22 mouse cellular contexts compared by ENCODE assay signal in the genomic region with DNA sequence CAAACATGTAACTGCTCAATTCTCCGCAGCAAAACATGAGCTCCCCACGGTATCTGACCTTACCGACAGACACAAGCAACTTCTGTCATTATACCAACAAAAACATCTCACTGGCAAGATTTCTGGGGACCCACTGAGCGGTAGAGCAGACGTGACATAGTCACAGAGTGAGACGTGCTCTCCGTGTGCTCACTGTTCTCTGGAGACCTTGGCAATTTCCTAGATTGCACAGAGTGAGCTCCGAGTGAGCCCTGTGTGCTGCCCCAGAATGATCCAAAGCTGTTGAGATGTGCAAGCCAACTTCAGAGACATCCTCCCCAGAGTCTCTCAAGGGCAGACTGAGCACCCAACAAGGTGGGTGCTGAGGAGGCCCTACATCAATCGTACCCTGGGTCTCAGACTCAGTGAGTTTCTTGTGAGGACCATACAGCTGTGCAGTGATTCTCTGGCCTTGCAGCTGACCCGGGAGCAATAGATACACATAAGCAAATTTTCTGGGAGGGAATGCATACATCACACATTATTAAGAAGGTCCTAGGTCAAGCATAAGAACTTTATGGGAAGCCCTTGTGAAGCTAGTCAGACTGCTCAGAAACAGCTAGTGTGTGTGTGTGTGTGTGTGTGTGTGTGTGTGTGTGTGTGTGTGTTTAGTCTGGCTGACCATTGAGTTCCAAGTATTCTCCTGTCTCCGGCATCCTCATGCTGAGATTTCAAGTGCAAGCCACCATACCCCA. TPM values are rescaled to one million over a fixed set of nuclear protein-coding genes. Genes with fewer than 3 reads are reported as not detected.
DNase-seq lines count a peak whose midpoint lies in the region; ATAC-seq and TF ChIP-seq lines count a peak whose summit lies in the region.
"Had no signal": no experiment of that assay in that cellular context is flagged by ENCODE, and none has a peak within 500 bp of the region (broad histone marks: within the 10 kb centered on the region; RNA-seq: fewer than 3 reads in every experiment).

No protein-coding gene starts in this region.

- WGBS in heart, embryonic 10.5 days, result 85% methylated on average over 11 of the region's 11 CpGs
- WGBS in kidney, embryonic 15.5 days, result 73% methylated on average over 11 of the region's 11 CpGs
- 50% methylated on average over 11 of the region's 11 CpGs for WGBS in lung, postnatal 0 days

- no peak overlapping the region for H3K4me2 ChIP-seq in kidney, embryonic 15.5 days
- H3K4me2 ChIP-seq in lung, postnatal 0 days (replicated peaks; ENCODE audit: low read depth, low read length), result no peak overlapping the region
- H3K4me2 ChIP-seq: embryonic facial prominence, embryonic 12.5 days; forebrain, embryonic 13.5 days; hindbrain, embryonic 13.5 days had no signal

- H3K27me3 ChIP-seq in heart, embryonic 10.5 days (ENCODE audit: insufficient read depth, poor library complexity, severe bottlenecking), result no peaks in the 10 kb centered on the region
- no peaks in the 10 kb centered on the region for H3K27me3 ChIP-seq in kidney, embryonic 15.5 days
- H3K27me3 ChIP-seq in lung, postnatal 0 days (replicated peaks; ENCODE audit: insufficient read depth, low read length), result no peaks in the 10 kb centered on the region
- H3K27me3 ChIP-seq: CH12.LX; embryonic facial prominence, embryonic 12.5 days; forebrain, embryonic 13.5 days; hindbrain, embryonic 13.5 days; Patski had no signal

- no peak for ATAC-seq in kidney, embryonic 15.5 days (replicated peaks; ENCODE audit: low FRiP score)
- ATAC-seq in lung, postnatal 0 days, result peak; percentile 38
- ATAC-seq: activated CD4-positive, CD25-positive, alpha-beta regulatory T cell, adult 4 months; forebrain, embryonic 13.5 days; forebrain, postnatal 0 days; hindbrain, postnatal 0 days; Patski had no signal

- H3K4me1 ChIP-seq in heart, embryonic 10.5 days, result peaks cover 25% of the 10 kb centered on the region
- H3K4me1 ChIP-seq in kidney, embryonic 15.5 days, result peaks cover 20% of the 10 kb centered on the region
- H3K4me1 ChIP-seq in lung, postnatal 0 days (ENCODE audit: insufficient read depth, low read depth, low read length), result peaks cover 4% of the 10 kb centered on the region; the same call in 1 of the 2 replicates

- H3K36me3 ChIP-seq in heart, embryonic 10.5 days, result no peaks in the 10 kb centered on the region
- H3K36me3 ChIP-seq in kidney, embryonic 15.5 days, result no peaks in the 10 kb centered on the region
- no peaks in the 10 kb centered on the region for H3K36me3 ChIP-seq in lung, postnatal 0 days (ENCODE audit: insufficient read depth, low read length)
- H3K36me3 ChIP-seq: embryonic facial prominence, embryonic 12.5 days; hindbrain, embryonic 13.5 days had no signal

- DNase-seq in heart, adult 11 months, result peak; percentile 90
- DNase-seq in heart, embryonic 10.5 days (ENCODE audit: low spot score), result no peak
- no peak for DNase-seq in kidney, adult 8-10 months
- peak; percentile 17 for DNase-seq in lung, postnatal 0 days (ENCODE audit: low spot score)
- DNase-seq in lung, postnatal 25 days (ENCODE audit: low spot score), result no peak
- no peak for DNase-seq in ovary, adult 18-20 months (ENCODE audit: low spot score)
- DNase-seq: adrenal gland, adult 2 months; adrenal gland, postnatal 36 days; cerebellum, adult 11 months; cerebellum, adult 8-10 months; cerebellum, postnatal 14 days; embryo, embryonic 11 days; forebrain, postnatal 0 days; gastrocnemius, postnatal 14 days had no signal

- H3K9ac ChIP-seq in kidney, embryonic 15.5 days, result no peak overlapping the region
- no peak overlapping the region for H3K9ac ChIP-seq in lung, postnatal 0 days (replicated peaks; ENCODE audit: low read depth)
- H3K9ac ChIP-seq: embryonic facial prominence, embryonic 12.5 days; forebrain, embryonic 13.5 days; forebrain, postnatal 0 days; hindbrain, embryonic 13.5 days had no signal

- TF ChIP-seq CTCF in lung, postnatal 0 days (IDR thresholded peaks at IDR 0.05), result no peak

- no peaks in the 10 kb centered on the region for H3K9me3 ChIP-seq in heart, embryonic 10.5 days
- no peaks in the 10 kb centered on the region for H3K9me3 ChIP-seq in kidney, embryonic 15.5 days (replicated peaks)
- H3K9me3 ChIP-seq in lung, postnatal 0 days (ENCODE audit: low read length), result no peaks in the 10 kb centered on the region
- H3K9me3 ChIP-seq: embryonic facial prominence, embryonic 12.5 days; forebrain, embryonic 13.5 days; hindbrain, embryonic 13.5 days had no signal

- TF ChIP-seq EP300 in lung, postnatal 0 days (IDR thresholded peaks at IDR 0.05), result no peak

- no peak overlapping the region for H3K4me3 ChIP-seq in heart, embryonic 10.5 days
- H3K4me3 ChIP-seq in kidney, embryonic 15.5 days (replicated peaks), result no peak overlapping the region
- no peak overlapping the region for H3K4me3 ChIP-seq in lung, postnatal 0 days (ENCODE audit: low read depth, low read length)
- H3K4me3 ChIP-seq: embryonic facial prominence, embryonic 12.5 days; forebrain, embryonic 13.5 days; hindbrain, embryonic 13.5 days had no signal

- no peak overlapping the region for H3K27ac ChIP-seq in heart, embryonic 10.5 days
- peak overlapping the region; percentile 22; the same call in 1 of the 2 replicates for H3K27ac ChIP-seq in kidney, embryonic 15.5 days
- H3K27ac ChIP-seq in lung, postnatal 0 days (ENCODE audit: low read length), result no peak overlapping the region
- H3K27ac ChIP-seq: embryonic facial prominence, embryonic 12.5 days; forebrain, embryonic 13.5 days; hindbrain, embryonic 13.5 days; hindbrain, postnatal 0 days had no signal

RNA-seq across cellular contexts. Expression of a gene that starts 58.5 kb away (rescaled TPM):
- polyA plus RNA-seq in heart, embryonic 10.5 days (2016; fragmentation: Nextera tagmentation; extraction: Ambion mirVana), result 16.9 and 30.5 TPM in 2 replicates
- 50.1 and 53.7 TPM in 2 replicates for polyA plus RNA-seq in kidney, embryonic 15.5 days (2015; fragmentation: Nextera tagmentation; extraction: Ambion mirVana)
- 44.5 and 51.3 TPM in 2 replicates for polyA plus RNA-seq in lung, postnatal 0 days (2015; fragmentation: Nextera tagmentation; extraction: Ambion mirVana)

Comparison
In these comparisons a context has a peak if more than half of its experiments do, and no peak if none do; other contexts are left out.
1. DNase-seq: peak in heart, adult 11 months (single experiment) and lung, postnatal 0 days (single experiment); none in heart, embryonic 10.5 days (single experiment), kidney, adult 8-10 months (0 of 2), lung, postnatal 25 days (single experiment) and ovary, adult 18-20 months (single experiment).